Mouse (Mus musculus): ENCODE data around the gene Slc35f6. TPM values are rescaled to one million over a fixed set of nuclear protein-coding genes. Genes with fewer than 3 reads are reported as not detected.
"Not testable (repeated sequence)": the region's sequence is repeated elsewhere in the genome, so short reads cannot be mapped to it uniquely, and the experiment has no call there.

Slc35f6 gene
- total RNA-seq, 1 experiment from 2014 or later = 25.4 TPM

DNA sequence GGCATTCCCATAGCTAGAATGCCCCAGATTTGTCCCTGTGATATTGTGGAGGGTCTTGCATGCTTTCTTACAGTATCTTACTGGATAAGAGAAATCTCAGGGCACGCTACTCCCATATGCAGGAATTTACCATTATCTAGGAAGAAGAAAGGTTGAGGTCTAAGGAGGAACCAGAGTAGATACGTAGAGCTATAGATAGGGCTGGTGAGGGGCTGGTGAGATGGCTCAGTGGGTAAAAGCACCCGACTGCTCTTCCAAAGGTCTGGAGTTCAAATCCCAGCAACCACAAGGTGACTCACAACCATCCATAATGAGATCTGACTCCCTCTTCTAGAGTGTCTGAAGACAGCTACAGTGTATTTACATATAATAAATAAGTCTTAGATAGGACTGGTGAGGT, 30.3 kb downstream of the Slc35f6 start:
- not testable (repeated sequence) for ATAC-seq (replicated peaks; ENCODE audit: insufficient number of reproducible peaks, low FRiP score, low TSS enrichment, poor library complexity, severe bottlenecking)

DNA sequence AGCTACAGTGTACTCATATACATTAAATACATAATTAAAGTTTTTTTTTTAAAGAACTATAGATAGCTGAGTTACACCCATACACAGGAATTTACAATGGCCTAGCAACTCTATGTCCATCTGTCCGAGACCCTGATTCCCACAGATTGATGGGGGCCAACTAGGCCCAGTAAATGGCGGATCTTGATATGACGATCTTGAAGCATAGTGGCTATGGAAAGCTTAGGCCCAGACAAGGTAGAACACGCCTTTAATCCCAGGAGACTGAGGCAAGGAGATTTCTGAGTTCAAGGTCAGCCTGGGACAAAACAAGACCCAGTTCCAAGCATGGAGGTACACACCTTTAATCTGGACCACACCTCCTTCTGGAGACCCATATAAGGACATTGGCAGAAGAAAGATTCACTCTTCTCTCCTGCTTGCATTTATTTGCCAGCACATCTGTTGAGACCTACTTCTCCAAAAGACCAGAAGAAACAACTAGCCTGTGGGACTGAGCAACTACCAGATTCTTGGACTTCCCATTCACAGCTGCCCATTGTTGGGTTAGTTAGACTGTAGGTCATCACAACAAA, 31.1 kb downstream of the Slc35f6 start:
- ATAC-seq (replicated peaks; ENCODE audit: insufficient number of reproducible peaks, low FRiP score, low TSS enrichment, poor library complexity, severe bottlenecking) = no peak

GRCm38 (mm10) chr5:30679593-30679992, 31.9 kb downstream of the Slc35f6 start:
- no peak for ATAC-seq (replicated peaks; ENCODE audit: insufficient number of reproducible peaks, low FRiP score, low TSS enrichment, poor library complexity, severe bottlenecking)

GRCm38 (mm10) chr5:30681970-30682369, 34.2 kb downstream of the Slc35f6 start:
- ATAC-seq (replicated peaks; ENCODE audit: insufficient number of reproducible peaks, low FRiP score, low TSS enrichment, poor library complexity, severe bottlenecking) = no peak

- ATAC-seq (replicated peaks; ENCODE audit: insufficient number of reproducible peaks, low FRiP score, low TSS enrichment, poor library complexity, severe bottlenecking) = no peak
These were observed 35.4 kb downstream of the Slc35f6 start for GRCm38 (mm10) chr5:30682967-30683600.

DNA sequence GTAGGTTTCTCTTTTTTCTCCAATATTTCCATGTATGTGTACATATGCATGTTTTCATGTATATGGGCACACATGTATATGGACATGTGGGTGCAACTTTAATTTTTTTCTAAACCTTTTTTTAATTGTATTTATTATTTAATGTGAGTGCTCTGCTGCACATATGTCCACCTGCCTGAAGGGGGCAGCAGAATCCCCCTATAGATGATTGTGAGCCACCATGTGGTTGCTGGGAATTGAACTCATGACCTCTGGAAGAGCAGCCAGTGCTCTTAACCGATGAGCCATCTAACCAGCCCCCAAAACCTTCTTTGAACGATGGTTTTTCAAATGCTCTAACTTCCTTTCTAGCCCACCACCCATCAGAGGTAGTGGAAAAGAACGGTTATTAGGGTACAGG, 36.3 kb downstream of the Slc35f6 start:
- ATAC-seq (replicated peaks; ENCODE audit: insufficient number of reproducible peaks, low FRiP score, low TSS enrichment, poor library complexity, severe bottlenecking) = no peak

GRCm38 (mm10) chr5:30686781-30687180, 39.0 kb downstream of the Slc35f6 start:
- no peak for ATAC-seq (replicated peaks; ENCODE audit: insufficient number of reproducible peaks, low FRiP score, low TSS enrichment, poor library complexity, severe bottlenecking)

DNA sequence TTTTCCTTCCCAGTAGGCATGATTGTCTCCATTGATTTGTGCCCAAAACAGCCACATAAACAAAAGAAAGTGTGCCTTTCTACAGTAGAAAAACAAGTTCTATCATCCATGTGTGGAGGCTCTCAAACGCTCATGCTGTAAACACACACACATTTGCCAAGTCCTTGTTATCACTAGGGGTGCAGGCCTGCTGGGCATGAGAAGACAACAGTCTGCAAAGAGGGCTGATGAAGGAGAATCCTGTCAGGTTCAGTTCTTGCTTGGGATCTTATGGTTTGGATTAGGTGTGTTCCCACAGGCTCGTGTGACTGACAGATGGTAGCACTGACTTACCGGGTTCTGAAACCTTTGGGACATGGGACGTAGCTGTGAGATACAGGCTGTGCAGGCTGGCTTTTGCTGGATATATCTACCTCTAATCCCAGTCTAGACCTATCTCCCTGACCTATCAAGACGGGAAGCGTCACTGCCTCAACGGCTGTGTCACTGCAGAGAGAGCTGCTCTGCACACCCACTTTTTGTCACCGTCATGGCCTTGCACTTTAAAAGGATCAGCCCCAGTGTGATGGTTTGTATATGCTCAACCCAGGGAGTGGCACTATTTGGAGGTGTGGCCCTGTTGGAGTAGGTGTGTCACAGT, 52.7 kb downstream of the Slc35f6 start:
- ATAC-seq (replicated peaks; ENCODE audit: insufficient number of reproducible peaks, low FRiP score, low TSS enrichment, poor library complexity, severe bottlenecking) = no peak

GRCm38 (mm10) chr5:30701373-30701772, 53.6 kb downstream of the Slc35f6 start:
- not testable (repeated sequence) for ATAC-seq (replicated peaks; ENCODE audit: insufficient number of reproducible peaks, low FRiP score, low TSS enrichment, poor library complexity, severe bottlenecking)

DNA sequence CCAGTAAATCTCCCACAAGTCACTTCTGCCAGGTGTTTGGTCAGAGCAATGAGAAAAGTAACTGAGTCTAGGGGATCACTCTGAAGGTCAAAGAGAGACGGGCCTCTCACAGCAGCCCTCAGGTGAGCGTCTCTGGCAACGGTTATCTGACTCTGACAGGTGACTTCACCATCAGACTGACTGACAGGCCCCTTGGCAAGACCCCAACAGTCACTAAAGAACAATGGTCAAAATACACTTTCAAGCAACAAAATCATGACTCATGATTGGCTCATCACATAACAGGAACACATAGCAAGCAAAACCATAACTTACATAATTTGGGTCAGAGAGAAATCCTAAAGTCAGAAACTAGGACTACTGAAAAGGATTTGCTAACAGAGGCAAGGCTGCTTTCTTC, 54.1 kb downstream of the Slc35f6 start:
- no peak for ATAC-seq (replicated peaks; ENCODE audit: insufficient number of reproducible peaks, low FRiP score, low TSS enrichment, poor library complexity, severe bottlenecking)

Other genes starting within 250 kb of the Slc35f6 start
- not detected in 3 replicates for gene Otof, start 186.0 kb upstream of the Slc35f6 start, total RNA-seq (2017)
- gene 1700001C02Rik, start 181.9 kb upstream of the Slc35f6 start, total RNA-seq (2017) = not detected in 3 replicates
- gene Cib4, start 102.1 kb upstream of the Slc35f6 start, total RNA-seq (2017) = 1.4 TPM in 1 of 3 replicates, not detected in the others
- 0.10 TPM in 1 of 3 replicates, not detected in the others for gene Kcnk3, start 59.8 kb upstream of the Slc35f6 start, total RNA-seq (2017)
- 19.9 to 42.7 TPM (median 24.6 TPM) in 3 replicates for gene Cenpa, start 18.8 kb downstream of the Slc35f6 start, total RNA-seq (2017)
- gene Dpysl5, start 63.6 kb downstream of the Slc35f6 start, total RNA-seq (2017) = 0.19 to 1.4 TPM (median 0.21 TPM) in 3 replicates
- 5.0 TPM in 1 of 3 replicates, not detected in the others for gene Mapre3, start 166.7 kb downstream of the Slc35f6 start, total RNA-seq (2017)
- gene Tmem214, start 220.1 kb downstream of the Slc35f6 start, total RNA-seq (2017) = 10.4 to 21.4 TPM (median 10.8 TPM) in 3 replicates
- gene Agbl5, start 240.8 kb downstream of the Slc35f6 start, total RNA-seq (2017) = 3.8 to 7.1 TPM (median 4.3 TPM) in 3 replicates

Data from monocyte, adult 5-6 weeks (primary cell).